Mouse (Mus musculus): ENCODE measurements at regions not wholly inside any gene's neighbourhood (a gene's known extent, or its start where the extent isn't known, plus 50 kb on each side); places are given as distances from the start of the nearest gene placed in this dataset.
"Not testable (repeated sequence)": the region's sequence is repeated elsewhere in the genome, so short reads cannot be mapped to it uniquely, and the experiment has no call there.

DNA sequence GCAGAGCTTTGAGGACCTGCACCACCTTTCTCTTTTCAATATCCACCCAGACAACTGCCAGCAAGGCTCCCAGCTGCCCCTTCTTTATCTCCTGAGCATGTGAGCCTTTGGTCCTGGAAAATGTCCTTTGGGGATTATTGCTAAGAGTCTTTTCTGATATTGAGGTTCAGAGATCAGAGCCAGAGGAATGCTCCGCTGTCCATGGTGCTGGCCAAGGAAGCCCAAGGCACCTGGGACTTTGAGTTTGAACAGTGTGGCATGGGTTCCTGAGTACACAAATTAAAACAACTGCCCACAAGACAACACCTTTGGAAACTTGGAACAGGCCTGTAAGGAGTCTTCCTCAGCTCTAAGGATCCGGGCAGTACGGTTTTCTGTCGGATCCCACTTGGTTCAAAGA is 52.6 kb upstream of the Slc28a3 start:
- H3K27ac ChIP-seq (ENCODE audit: low read depth, low read length), result no peak overlapping the region
- no peak overlapping the region for H3K4me3 ChIP-seq (ENCODE audit: low read length)
- ATAC-seq (ENCODE audit: low FRiP score, low TSS enrichment), result no peak
- 63% methylated on average over 4 of the region's 4 CpGs for WGBS
- H3K4me2 ChIP-seq (replicated peaks; ENCODE audit: low read depth, low read length), result no peak overlapping the region
- H3K4me1 ChIP-seq (ENCODE audit: control insufficient read depth, insufficient read depth, low read length), result no peaks in the 10 kb centered on the region
- H3K9ac ChIP-seq (ENCODE audit: low read depth, low read length), result no peak overlapping the region
- no peaks in the 10 kb centered on the region for H3K27me3 ChIP-seq (ENCODE audit: control insufficient read depth, insufficient read depth, low read length)
- H3K9me3 ChIP-seq (ENCODE audit: control insufficient read depth, low read length), result no peaks in the 10 kb centered on the region
- H3K36me3 ChIP-seq (ENCODE audit: control insufficient read depth, insufficient read depth, low read length), result no peaks in the 10 kb centered on the region

DNA sequence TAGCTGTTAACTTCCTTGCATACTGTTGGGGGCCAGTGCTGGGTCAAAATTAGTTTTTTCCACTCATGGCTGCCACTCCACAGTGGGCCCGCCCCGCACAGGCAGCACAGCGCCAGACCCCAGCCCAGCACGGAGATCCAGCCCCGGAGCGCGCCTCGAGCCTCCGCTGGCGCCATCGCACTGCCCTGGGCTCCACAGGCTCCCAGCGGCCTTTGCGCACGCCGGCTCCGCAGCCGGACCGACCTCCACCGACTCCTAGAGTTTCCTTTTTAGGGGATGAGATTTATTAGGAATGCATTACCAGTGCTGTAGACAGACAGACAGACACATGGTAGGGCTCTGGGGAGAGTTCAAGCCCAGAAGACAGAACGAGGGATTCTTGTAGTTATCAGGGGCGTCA is 58.0 kb upstream of the Slc28a3 start:
- Histone ChIP-seq H3K4me1 (ENCODE audit: control insufficient read depth, insufficient read depth, low read length) (peaks cover 6% of the 10 kb centered on the region; the same call in 1 of the 2 replicates), H3K9ac (ENCODE audit: low read depth, low read length) (no peak overlapping the region), H3K27me3 (ENCODE audit: control insufficient read depth, insufficient read depth, low read length) (no peaks in the 10 kb centered on the region), H3K36me3 (ENCODE audit: control insufficient read depth, insufficient read depth, low read length) (no peaks in the 10 kb centered on the region), H3K9me3 (ENCODE audit: control insufficient read depth, low read length) (no peaks in the 10 kb centered on the region), H3K27ac (ENCODE audit: low read depth, low read length) (no peak overlapping the region), H3K4me3 (ENCODE audit: low read length) (no peak overlapping the region), H3K4me2 (replicated peaks; ENCODE audit: low read depth, low read length) (peak overlapping the region; percentile 25)
- ATAC-seq (ENCODE audit: low FRiP score, low TSS enrichment), result no peak
- 53% methylated on average over 21 of the region's 21 CpGs for WGBS

DNA sequence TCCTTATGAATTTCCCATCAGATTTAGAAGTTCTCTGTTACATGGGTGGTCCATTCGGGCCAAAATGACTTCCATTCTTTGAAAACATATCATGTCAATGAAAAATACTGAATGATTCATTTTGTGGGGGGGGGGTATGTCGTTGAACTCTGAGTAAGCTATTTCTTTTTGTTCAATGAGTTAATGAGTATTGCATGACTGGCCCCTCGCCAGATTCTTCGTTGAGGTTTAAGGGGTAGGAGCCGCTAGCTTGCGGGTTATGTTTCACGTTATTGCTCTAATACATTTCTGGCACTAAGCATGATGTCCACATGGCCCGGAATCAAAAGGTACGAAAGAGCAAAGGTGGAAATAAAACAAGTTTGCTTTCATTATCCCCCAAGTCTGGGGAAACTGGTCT is 59.5 kb upstream of the Slc28a3 start:
- no peak overlapping the region for H3K4me2 ChIP-seq (replicated peaks; ENCODE audit: low read depth, low read length)
- no peak overlapping the region for H3K27ac ChIP-seq (ENCODE audit: low read depth, low read length)
- 59% methylated on average over 9 of the region's 9 CpGs for WGBS
- H3K9me3 ChIP-seq (ENCODE audit: control insufficient read depth, low read length), result no peaks in the 10 kb centered on the region
- H3K9ac ChIP-seq (ENCODE audit: low read depth, low read length), result no peak overlapping the region
- H3K36me3 ChIP-seq (ENCODE audit: control insufficient read depth, insufficient read depth, low read length), result no peaks in the 10 kb centered on the region
- H3K4me3 ChIP-seq (ENCODE audit: low read length), result no peak overlapping the region
- peaks cover 6% of the 10 kb centered on the region; the same call in 1 of the 2 replicates for H3K4me1 ChIP-seq (ENCODE audit: control insufficient read depth, insufficient read depth, low read length)
- no peaks in the 10 kb centered on the region for H3K27me3 ChIP-seq (ENCODE audit: control insufficient read depth, insufficient read depth, low read length)
- ATAC-seq (ENCODE audit: low FRiP score, low TSS enrichment), result no peak

DNA sequence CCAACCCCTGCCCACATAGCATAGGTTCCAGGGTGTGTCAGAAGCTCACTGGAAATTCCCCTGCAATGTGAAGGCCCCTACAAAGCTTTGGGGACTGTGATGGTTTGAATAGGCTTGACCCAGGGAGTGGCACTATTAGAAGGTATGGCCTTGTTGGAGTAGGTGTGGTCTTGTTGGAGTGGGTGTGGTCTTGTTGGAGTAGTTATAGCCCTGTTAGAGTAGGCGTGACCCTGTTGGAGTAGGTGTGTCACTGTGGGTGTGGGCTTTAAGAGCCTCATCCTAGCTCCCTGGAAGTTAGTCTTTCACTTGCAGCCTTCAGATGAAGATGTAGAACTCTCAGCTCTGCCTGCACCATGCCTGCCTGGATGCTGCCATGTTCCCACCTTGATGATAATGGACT is 64.9 kb upstream of the Slc28a3 start:
- not testable (repeated sequence) for H3K9me3 ChIP-seq (ENCODE audit: control insufficient read depth, low read length); H3K4me3 ChIP-seq (ENCODE audit: low read length); ATAC-seq (ENCODE audit: low FRiP score, low TSS enrichment); H3K4me2 ChIP-seq (replicated peaks; ENCODE audit: low read depth, low read length); H3K27me3 ChIP-seq (ENCODE audit: control insufficient read depth, insufficient read depth, low read length); H3K27ac ChIP-seq (ENCODE audit: low read depth, low read length); H3K4me1 ChIP-seq (ENCODE audit: control insufficient read depth, insufficient read depth, low read length); H3K9ac ChIP-seq (ENCODE audit: low read depth, low read length); H3K36me3 ChIP-seq (ENCODE audit: control insufficient read depth, insufficient read depth, low read length)
- 93% methylated on average over 1 of the region's 1 CpGs for WGBS

DNA sequence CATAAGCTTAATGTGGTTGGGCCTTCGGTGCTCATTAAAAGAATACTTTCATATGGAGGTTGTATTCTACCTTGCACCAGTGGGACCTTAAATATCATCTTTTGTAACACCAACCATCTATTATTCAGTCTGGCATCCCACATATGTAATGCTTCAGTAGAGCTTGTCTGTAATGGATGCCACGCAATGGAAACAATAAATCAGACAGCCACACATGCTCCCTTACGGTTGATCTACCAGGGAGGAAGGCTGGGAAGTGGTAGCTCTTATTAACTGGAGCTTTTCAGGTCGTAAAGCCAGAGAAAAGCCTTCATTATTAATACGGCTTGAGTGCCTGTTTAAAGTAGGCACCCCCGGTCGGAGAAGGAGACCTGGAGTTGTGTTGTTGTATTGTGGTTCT is 66.8 kb upstream of the Slc28a3 start:
- Histone ChIP-seq H3K9me3 (ENCODE audit: control insufficient read depth, low read length) (no peaks in the 10 kb centered on the region), H3K36me3 (ENCODE audit: control insufficient read depth, insufficient read depth, low read length) (no peaks in the 10 kb centered on the region), H3K9ac (ENCODE audit: low read depth, low read length) (no peak overlapping the region), H3K27ac (ENCODE audit: low read depth, low read length) (no peak overlapping the region), H3K4me1 (ENCODE audit: control insufficient read depth, insufficient read depth, low read length) (no peaks in the 10 kb centered on the region), H3K4me3 (ENCODE audit: low read length) (no peak overlapping the region), H3K4me2 (replicated peaks; ENCODE audit: low read depth, low read length) (no peak overlapping the region), H3K27me3 (ENCODE audit: control insufficient read depth, insufficient read depth, low read length) (no peaks in the 10 kb centered on the region)
- ATAC-seq (ENCODE audit: low FRiP score, low TSS enrichment), result no peak
- WGBS, result 49% methylated on average over 7 of the region's 7 CpGs

DNA sequence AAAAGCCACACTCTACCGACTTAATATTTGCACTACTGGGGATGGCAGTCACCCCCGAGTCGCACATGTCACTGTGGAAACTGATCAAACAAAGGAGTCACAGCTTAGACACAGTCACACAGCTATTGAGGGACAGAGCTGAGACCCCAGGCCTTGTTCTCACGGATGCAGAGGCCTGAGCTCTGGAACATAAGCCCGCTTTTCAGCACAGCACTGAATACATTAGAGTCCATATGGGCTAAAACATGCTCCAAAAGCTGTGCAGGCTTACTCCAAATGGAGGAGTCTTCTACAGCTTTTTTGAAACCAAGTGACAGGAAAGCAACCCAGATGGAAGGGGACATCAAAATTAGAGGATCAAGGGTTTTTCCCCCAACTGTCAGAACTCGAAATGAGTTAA is 69.0 kb upstream of the Slc28a3 start:
- ATAC-seq (ENCODE audit: low FRiP score, low TSS enrichment), result no peak
- WGBS, result 91% methylated on average over 6 of the region's 6 CpGs
- Histone ChIP-seq H3K27ac (ENCODE audit: low read depth, low read length) (no peak overlapping the region), H3K4me3 (ENCODE audit: low read length) (no peak overlapping the region), H3K9ac (ENCODE audit: low read depth, low read length) (no peak overlapping the region), H3K36me3 (ENCODE audit: control insufficient read depth, insufficient read depth, low read length) (no peaks in the 10 kb centered on the region), H3K4me2 (replicated peaks; ENCODE audit: low read depth, low read length) (no peak overlapping the region), H3K27me3 (ENCODE audit: control insufficient read depth, insufficient read depth, low read length) (no peaks in the 10 kb centered on the region), H3K4me1 (ENCODE audit: control insufficient read depth, insufficient read depth, low read length) (no peaks in the 10 kb centered on the region), H3K9me3 (ENCODE audit: control insufficient read depth, low read length) (no peaks in the 10 kb centered on the region)

DNA sequence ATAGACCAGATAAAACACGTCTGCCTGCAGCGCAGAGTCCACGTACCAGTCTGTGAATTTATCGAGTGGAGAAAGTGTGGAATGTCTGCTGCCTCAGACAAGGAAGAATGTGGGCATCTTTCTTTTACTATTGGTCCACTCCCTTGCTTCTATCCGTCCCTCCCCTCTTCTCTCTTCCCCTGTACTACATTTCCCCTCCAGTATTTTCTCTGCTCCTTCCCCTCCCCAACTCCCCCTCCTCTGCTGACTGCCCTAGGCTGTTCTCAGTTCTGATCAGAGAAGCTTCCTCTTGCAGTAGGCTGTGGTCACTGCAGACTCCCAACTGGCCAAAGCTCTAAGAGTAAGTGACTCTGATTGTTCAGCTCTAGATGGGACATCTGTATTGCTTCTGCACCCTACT is 76.1 kb upstream of the Slc28a3 start:
- WGBS, result 54% methylated on average over 5 of the region's 5 CpGs
- Histone ChIP-seq H3K4me2 (replicated peaks; ENCODE audit: low read depth, low read length) (no peak overlapping the region), H3K4me1 (ENCODE audit: control insufficient read depth, insufficient read depth, low read length) (no peaks in the 10 kb centered on the region), H3K27me3 (ENCODE audit: control insufficient read depth, insufficient read depth, low read length) (no peaks in the 10 kb centered on the region), H3K36me3 (ENCODE audit: control insufficient read depth, insufficient read depth, low read length) (no peaks in the 10 kb centered on the region), H3K9ac (ENCODE audit: low read depth, low read length) (no peak overlapping the region), H3K27ac (ENCODE audit: low read depth, low read length) (no peak overlapping the region), H3K4me3 (ENCODE audit: low read length) (no peak overlapping the region), H3K9me3 (ENCODE audit: control insufficient read depth, low read length) (no peaks in the 10 kb centered on the region)
- ATAC-seq (ENCODE audit: low FRiP score, low TSS enrichment), result peak; percentile 60; the same call in 1 of the 2 replicates

DNA sequence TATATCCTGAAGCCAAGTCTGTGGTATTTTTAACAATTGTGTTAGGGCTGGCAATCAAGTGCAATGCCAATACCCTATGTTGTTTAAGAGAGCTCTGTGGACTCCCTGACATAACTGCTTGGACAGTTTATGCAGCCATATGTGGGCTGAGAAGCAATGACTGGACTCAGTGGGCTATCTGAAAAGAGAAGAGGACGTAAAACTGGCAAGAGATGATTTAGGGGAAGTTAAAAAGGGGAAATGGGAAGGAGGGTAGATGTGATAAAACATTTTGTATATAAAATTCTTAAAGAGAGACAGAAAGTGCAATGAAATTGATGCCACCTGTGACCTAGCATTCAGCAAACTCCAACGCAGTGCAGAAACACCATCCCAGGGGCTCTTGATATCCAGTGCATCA is 76.9 kb upstream of the Slc28a3 start:
- Histone ChIP-seq H3K27me3 (ENCODE audit: control insufficient read depth, insufficient read depth, low read length) (no peaks in the 10 kb centered on the region), H3K9me3 (ENCODE audit: control insufficient read depth, low read length) (no peaks in the 10 kb centered on the region), H3K4me1 (ENCODE audit: control insufficient read depth, insufficient read depth, low read length) (no peaks in the 10 kb centered on the region), H3K27ac (ENCODE audit: low read depth, low read length) (no peak overlapping the region), H3K36me3 (ENCODE audit: control insufficient read depth, insufficient read depth, low read length) (no peaks in the 10 kb centered on the region), H3K4me3 (ENCODE audit: low read length) (no peak overlapping the region), H3K9ac (ENCODE audit: low read depth, low read length) (no peak overlapping the region), H3K4me2 (replicated peaks; ENCODE audit: low read depth, low read length) (no peak overlapping the region)
- 60% methylated on average over 2 of the region's 2 CpGs for WGBS
- no peak for ATAC-seq (ENCODE audit: low FRiP score, low TSS enrichment)

DNA sequence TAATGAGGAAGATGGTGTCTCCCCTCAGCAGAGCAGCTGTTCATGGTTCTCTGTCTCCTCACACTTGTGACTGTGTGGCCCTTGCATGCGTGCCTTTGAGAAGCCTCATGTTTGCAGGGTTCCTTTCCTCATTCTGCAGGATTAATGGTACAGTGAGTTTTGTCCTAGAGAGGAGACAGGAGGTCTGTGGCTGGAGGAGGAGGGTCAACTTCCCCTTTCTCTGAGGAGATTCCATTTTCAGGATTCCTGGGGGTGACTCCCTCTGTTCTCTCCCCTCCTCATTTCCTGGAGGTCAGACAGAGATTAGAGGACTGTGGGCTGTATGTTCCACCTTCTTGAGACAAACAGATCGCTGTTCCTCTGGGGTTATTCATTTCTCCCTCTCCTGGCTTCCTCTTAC is 77.6 kb upstream of the Slc28a3 start:
- ATAC-seq (ENCODE audit: low FRiP score, low TSS enrichment), result 0 out of 2 replicates have a peak, but pooled peaks have one; percentile 55
- H3K9ac ChIP-seq (ENCODE audit: low read depth, low read length), result no peak overlapping the region
- no peak overlapping the region for H3K27ac ChIP-seq (ENCODE audit: low read depth, low read length)
- H3K4me1 ChIP-seq (ENCODE audit: control insufficient read depth, insufficient read depth, low read length), result no peaks in the 10 kb centered on the region
- H3K9me3 ChIP-seq (ENCODE audit: control insufficient read depth, low read length), result no peaks in the 10 kb centered on the region
- H3K36me3 ChIP-seq (ENCODE audit: control insufficient read depth, insufficient read depth, low read length), result no peaks in the 10 kb centered on the region
- H3K4me2 ChIP-seq (replicated peaks; ENCODE audit: low read depth, low read length), result no peak overlapping the region
- 10% methylated on average over 2 of the region's 2 CpGs for WGBS
- no peak overlapping the region for H3K4me3 ChIP-seq (ENCODE audit: low read length)
- H3K27me3 ChIP-seq (ENCODE audit: control insufficient read depth, insufficient read depth, low read length), result no peaks in the 10 kb centered on the region

DNA sequence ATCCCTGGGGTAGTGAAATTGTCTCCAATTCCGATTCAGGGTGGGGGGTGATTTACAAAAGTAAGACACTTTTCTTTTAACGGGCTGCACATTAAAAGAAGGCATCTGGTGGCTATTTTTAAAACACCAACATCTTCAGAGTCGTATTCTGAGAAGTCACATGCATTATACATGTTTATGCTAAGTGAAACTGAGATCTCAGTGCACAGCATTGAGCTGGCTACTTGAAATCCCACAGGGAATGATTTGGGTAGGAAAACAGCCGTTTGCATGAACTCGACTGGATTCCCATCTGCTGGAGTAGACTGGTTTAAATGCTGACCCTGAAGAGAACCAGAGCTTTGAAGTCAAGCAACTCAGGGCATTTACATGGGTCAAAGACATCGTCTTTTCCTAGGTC is 84.0 kb upstream of the Slc28a3 start:
- no peaks in the 10 kb centered on the region for H3K27me3 ChIP-seq (ENCODE audit: control insufficient read depth, insufficient read depth, low read length)
- H3K36me3 ChIP-seq (ENCODE audit: control insufficient read depth, insufficient read depth, low read length), result no peaks in the 10 kb centered on the region
- WGBS, result 44% methylated on average over 6 of the region's 6 CpGs
- no peak overlapping the region for H3K27ac ChIP-seq (ENCODE audit: low read depth, low read length)
- no peak for ATAC-seq (ENCODE audit: low FRiP score, low TSS enrichment)
- no peak overlapping the region for H3K9ac ChIP-seq (ENCODE audit: low read depth, low read length)
- no peaks in the 10 kb centered on the region; the same call in 1 of the 2 replicates for H3K9me3 ChIP-seq (ENCODE audit: control insufficient read depth, low read length)
- H3K4me3 ChIP-seq (ENCODE audit: low read length), result no peak overlapping the region
- no peaks in the 10 kb centered on the region for H3K4me1 ChIP-seq (ENCODE audit: control insufficient read depth, insufficient read depth, low read length)
- H3K4me2 ChIP-seq (replicated peaks; ENCODE audit: low read depth, low read length), result no peak overlapping the region

Data from kidney, embryonic 14.5 days (tissue).